Mouse (Mus musculus) ES-Bruce4 (cell line): Measurements from ENCODE around the gene Bcl7c.

Source experiments
- CTCF ChIP-seq: IDR thresholded peaks from one replicate; pipeline ENCODE4 v1.8.1; 2011; ENCODE audit warnings: low read depth, low read length
- EP300 ChIP-seq: IDR thresholded peaks from 2 replicates; pipeline ENCODE4 v1.6.1; 2011; ENCODE audit warnings: low read depth, low read length; ENCODE audit not compliant: insufficient read depth
- POLR2A ChIP-seq: IDR thresholded peaks from one replicate; pipeline ENCODE4 v1.8.1; 2011; ENCODE audit warnings: low read length; ENCODE audit not compliant: insufficient read depth

DNA sequence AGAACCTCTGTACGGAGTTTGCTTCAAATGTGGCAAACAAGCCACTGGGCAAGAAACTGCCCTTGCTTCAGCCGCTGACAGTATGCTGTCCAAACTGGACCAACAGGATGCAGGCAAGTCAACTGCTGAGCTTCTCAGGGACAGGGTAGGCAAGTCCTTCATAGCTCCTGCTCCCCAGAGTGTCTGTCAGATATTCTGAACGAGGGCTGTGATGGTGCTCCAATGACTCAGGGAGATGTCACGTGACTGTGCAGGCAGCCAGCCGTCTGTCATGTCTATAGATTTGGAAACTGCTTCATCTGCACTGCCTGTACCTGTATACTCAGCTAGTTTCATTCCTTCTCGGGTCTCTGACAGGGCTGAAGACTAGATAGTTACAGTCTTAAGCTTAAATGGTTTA lies 9.7 kb downstream of the Bcl7c start:
- TF ChIP-seq CTCF (no peak), EP300 (no peak), POLR2A (no peak)
